Mouse (Mus musculus): Measurements from ENCODE around the gene Ermap. TPM values are rescaled to one million over a fixed set of nuclear protein-coding genes. Genes with fewer than 3 reads are reported as not detected.

Ermap gene
- polyA plus RNA-seq, 1 experiment = 173 TPM

DNA sequence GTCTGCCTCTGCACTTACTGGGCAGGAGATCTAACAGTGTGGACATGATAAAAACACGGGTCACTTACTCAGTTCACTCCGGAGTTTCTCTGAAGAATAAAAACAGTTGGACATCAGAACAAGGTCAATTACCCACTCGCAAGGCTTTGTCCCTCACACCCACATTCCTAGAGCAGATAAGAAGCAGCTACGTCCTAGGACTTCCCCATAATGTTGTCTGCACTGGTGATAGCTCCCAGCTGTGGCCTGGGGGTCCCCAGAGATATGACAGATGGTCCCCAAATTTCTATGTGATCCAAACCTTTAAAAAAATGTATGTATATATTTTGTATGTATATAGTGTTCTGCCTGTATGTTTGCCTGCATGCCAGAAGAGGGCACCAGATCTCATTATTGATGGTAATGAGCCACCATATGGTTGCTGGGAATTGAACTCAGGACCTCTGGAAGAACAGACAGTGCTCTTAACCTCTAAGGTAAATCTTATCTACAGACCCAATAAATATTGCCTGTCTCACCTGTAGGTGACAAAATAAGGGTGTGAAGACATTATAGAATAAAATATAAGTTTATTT is 9.6 kb downstream of the Ermap start:
- Histone ChIP-seq H3K27ac (ENCODE audit: control insufficient read depth, insufficient read depth, low read depth, low read length, poor library complexity) (no peak overlapping the region), H3K4me3 (replicated peaks; ENCODE audit: control insufficient read depth, low read depth, low read length) (no peak overlapping the region), H3K4me1 (ENCODE audit: control insufficient read depth, insufficient read depth, low read length) (no peaks in the 10 kb centered on the region; the same call in none of the 2 replicates)
- no peak for TF ChIP-seq POLR2A (IDR thresholded peaks at IDR 0.05; ENCODE audit: borderline replicate concordance, control insufficient read depth, low read depth, low read length)
- 67% methylated on average over 4 of the region's 4 CpGs for WGBS

DNA sequence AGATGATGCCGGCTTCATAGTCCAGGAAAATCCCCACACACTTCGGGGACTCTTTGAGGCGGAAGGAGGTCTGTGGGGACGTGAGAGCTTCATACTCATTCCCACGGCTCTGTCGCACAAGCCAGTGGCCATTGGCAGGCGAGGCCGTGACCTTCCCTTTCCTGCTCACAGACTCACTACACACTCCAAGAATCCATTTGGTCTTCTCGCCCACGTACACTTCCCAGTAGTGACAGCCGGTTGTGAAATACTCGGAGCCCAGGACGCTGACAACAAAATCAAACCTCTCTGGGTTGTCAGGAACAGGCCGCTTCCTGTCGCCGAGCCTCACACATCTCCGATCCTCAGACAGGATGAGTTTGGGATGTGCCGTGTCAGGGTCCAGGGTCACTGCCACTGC is 11.5 kb downstream of the Ermap start:
- TF ChIP-seq POLR2A (IDR thresholded peaks at IDR 0.05; ENCODE audit: borderline replicate concordance, control insufficient read depth, low read depth, low read length) (no peak), CTCF (IDR thresholded peaks at IDR 0.05; ENCODE audit: control insufficient read depth, insufficient read depth, low read length) (no peak)
- H3K4me1 ChIP-seq (ENCODE audit: control insufficient read depth, insufficient read depth, low read length) = no peaks in the 10 kb centered on the region; the same call in none of the 2 replicates
- H3K27ac ChIP-seq (ENCODE audit: control insufficient read depth, insufficient read depth, low read depth, low read length, poor library complexity) = no peak overlapping the region
- H3K4me3 ChIP-seq (replicated peaks; ENCODE audit: control insufficient read depth, low read depth, low read length) = no peak overlapping the region
- WGBS = 82% methylated on average over 18 of the region's 18 CpGs

DNA sequence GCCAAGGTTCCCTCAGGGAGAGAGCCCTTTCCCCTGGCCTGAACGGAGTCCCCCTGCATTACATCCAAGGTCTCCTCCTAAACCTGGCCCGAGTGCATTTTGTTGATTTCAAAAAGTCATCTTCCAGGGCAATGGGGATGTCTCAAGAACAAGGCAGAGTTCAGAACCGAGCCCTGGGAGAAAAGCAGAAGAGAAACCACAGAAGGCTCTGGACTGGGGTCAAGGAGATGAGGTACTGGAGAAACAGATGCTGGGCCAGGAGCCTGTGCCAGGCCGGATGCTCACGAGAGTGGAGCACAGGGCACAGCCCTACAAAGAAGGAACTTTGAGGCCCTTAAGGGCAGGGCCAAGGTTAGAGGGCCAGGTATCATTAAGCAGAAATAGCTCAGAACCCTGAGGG is 12.1 kb downstream of the Ermap start:
- no peak overlapping the region for H3K27ac ChIP-seq (ENCODE audit: control insufficient read depth, insufficient read depth, low read depth, low read length, poor library complexity)
- whole genome bisulfite sequencing = 60% methylated on average over 5 of the region's 5 CpGs
- H3K4me1 ChIP-seq (ENCODE audit: control insufficient read depth, insufficient read depth, low read length) = peaks cover 1% of the 10 kb centered on the region
- no peak overlapping the region for H3K4me3 ChIP-seq (replicated peaks; ENCODE audit: control insufficient read depth, low read depth, low read length)
- TF ChIP-seq CTCF (IDR thresholded peaks at IDR 0.05; ENCODE audit: control insufficient read depth, insufficient read depth, low read length) = no peak
- TF ChIP-seq POLR2A (IDR thresholded peaks at IDR 0.05; ENCODE audit: borderline replicate concordance, control insufficient read depth, low read depth, low read length) = no peak

DNA sequence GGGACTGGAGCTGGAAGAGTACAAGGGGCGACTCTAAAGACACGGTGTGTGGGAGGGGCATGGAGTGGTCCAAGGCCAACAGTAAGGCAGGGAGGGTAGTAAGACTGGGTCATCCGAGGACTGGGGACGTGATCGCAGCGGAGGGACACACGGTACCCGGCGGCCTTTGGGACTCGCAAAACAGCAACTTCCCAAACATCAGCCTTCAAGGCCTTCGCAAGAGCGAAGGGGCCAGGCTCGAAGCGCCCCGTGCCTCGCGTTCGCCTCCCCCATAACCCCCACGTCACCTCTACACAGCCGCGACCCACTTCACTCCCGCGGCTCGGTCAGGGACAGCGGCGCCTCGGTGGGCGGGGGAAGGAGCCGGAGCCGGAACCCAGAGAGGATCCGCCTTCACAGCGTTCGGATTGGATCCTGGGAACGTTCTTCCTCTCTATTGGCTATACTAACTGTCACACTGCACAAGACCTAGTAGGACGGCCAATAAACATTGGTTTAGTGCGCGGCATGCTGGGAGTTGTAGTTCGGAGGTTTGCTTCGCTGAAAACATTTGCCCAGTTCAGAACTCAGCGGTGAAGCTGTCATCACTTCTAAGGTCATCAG is 15.9 kb downstream of the Ermap start, which contains the start of gene Zfp691:
Zfp691 (minus strand) TSS at position 345 of the 603 bp plus-strand sequence.
- TF ChIP-seq CTCF (IDR thresholded peaks at IDR 0.05; ENCODE audit: control insufficient read depth, insufficient read depth, low read length) (no peak), POLR2A (IDR thresholded peaks at IDR 0.05; ENCODE audit: borderline replicate concordance, control insufficient read depth, low read depth, low read length) (peak; percentile 85; the same call in 1 of the 2 replicates)
- peaks cover 1% of the 10 kb centered on the region for H3K4me1 ChIP-seq (ENCODE audit: control insufficient read depth, insufficient read depth, low read length)
- H3K4me3 ChIP-seq (replicated peaks; ENCODE audit: control insufficient read depth, low read depth, low read length) = peak within 1 kb of the TSS; percentile 98
- H3K27ac ChIP-seq (ENCODE audit: control insufficient read depth, insufficient read depth, low read depth, low read length, poor library complexity) = peak within 1 kb of the TSS; percentile 28; the same call in 1 of the 2 replicates
- under 1% methylated on average over 40 of the region's 40 CpGs for WGBS

DNA sequence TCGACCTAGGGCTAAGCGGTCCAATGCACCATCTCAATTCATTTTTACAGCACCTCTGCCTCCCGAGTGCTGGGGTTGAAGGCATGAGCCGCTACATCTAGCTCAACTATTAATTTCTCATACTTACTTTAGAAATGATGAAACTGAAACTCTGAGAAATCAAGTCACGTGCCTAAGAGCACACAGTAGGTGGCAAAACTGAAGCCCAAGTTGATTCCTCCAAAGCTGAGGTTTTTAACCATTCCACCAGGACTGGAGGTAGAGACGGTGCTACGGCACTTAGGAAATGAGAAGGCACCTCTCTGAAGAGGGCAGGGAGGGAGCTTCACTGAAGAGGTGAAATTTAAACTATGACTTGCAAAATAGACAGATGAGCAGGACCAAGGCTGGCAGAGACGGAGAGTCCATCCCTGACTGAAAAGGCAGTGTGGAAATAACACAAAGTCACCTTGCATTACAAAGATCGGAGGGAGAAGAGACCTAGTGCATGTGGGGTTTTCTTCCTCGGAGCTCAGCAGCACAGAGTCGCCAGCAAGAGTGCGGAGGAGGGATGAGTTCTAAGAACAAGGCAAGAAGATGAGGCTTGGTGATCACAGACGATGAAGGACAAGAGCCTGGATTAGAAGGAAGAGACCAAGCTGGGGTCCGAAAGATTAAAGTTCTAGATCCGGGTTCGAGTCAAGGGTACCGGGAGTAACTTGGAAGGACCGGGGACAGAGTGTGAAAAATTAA is 16.7 kb downstream of the Ermap start:
- TF ChIP-seq POLR2A (IDR thresholded peaks at IDR 0.05; ENCODE audit: borderline replicate concordance, control insufficient read depth, low read depth, low read length) = no peak
- no peak for TF ChIP-seq CTCF (IDR thresholded peaks at IDR 0.05; ENCODE audit: control insufficient read depth, insufficient read depth, low read length)
- peak overlapping the region; percentile 98 for H3K4me3 ChIP-seq (replicated peaks; ENCODE audit: control insufficient read depth, low read depth, low read length)
- 0 out of 2 replicates have a peak overlapping the region, but pooled peaks have one; percentile 28 for H3K27ac ChIP-seq (ENCODE audit: control insufficient read depth, insufficient read depth, low read depth, low read length, poor library complexity)
- whole genome bisulfite sequencing = 19% methylated on average over 18 of the region's 18 CpGs
- peaks cover 1% of the 10 kb centered on the region; the same call in 1 of the 2 replicates for H3K4me1 ChIP-seq (ENCODE audit: control insufficient read depth, insufficient read depth, low read length)

DNA sequence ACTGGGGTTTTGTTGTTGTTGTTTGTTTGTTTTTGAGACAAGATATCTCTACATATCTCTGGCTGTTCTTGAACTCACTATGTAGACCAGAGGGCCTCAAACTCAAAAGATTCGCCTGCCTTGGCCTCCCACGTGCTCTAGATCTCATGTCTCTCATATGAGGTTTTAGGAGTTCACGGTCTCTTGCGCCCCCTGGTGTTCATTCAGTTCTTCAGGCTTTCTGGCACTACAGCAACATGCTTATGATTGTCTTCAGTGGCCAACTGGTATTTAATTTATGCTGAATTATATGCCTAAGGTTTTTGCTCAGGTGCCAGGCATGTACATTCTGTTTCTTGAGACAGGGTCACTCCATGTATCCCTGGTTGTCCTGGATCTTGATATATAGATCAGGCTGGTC is 22.1 kb downstream of the Ermap start:
- TF ChIP-seq CTCF (IDR thresholded peaks at IDR 0.05; ENCODE audit: control insufficient read depth, insufficient read depth, low read length) (peak; percentile 67), POLR2A (IDR thresholded peaks at IDR 0.05; ENCODE audit: borderline replicate concordance, control insufficient read depth, low read depth, low read length) (no peak)
- H3K4me3 ChIP-seq (replicated peaks; ENCODE audit: control insufficient read depth, low read depth, low read length) = no peak overlapping the region
- no peak overlapping the region for H3K27ac ChIP-seq (ENCODE audit: control insufficient read depth, insufficient read depth, low read depth, low read length, poor library complexity)
- H3K4me1 ChIP-seq (ENCODE audit: control insufficient read depth, insufficient read depth, low read length) = no peaks in the 10 kb centered on the region
- WGBS = 2% methylated on average over 4 of the region's 4 CpGs

DNA sequence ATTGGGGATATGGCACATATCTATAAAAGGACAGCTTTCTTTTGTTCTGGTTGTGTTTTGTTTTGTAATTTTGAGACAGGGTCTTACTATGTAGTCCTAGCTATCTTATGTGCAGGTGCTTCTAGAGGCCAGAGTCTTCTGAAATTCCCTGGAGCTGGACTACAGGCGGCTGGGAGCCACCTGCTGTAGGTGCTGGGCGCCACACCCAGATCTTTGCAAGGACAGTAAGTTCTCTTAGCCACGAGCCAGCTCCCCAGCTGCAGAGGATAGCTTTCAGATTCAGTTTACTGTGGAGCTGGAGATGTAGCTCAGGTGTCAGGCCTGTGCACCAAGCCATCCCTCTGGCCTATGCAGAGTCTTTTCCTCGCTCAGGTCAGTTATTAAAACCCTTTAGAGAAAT is 22.7 kb downstream of the Ermap start:
- WGBS = 76% methylated on average over 4 of the region's 4 CpGs
- Histone ChIP-seq H3K27ac (ENCODE audit: control insufficient read depth, insufficient read depth, low read depth, low read length, poor library complexity) (no peak overlapping the region), H3K4me3 (replicated peaks; ENCODE audit: control insufficient read depth, low read depth, low read length) (no peak overlapping the region), H3K4me1 (ENCODE audit: control insufficient read depth, insufficient read depth, low read length) (no peaks in the 10 kb centered on the region)
- TF ChIP-seq POLR2A (IDR thresholded peaks at IDR 0.05; ENCODE audit: borderline replicate concordance, control insufficient read depth, low read depth, low read length) (no peak), CTCF (IDR thresholded peaks at IDR 0.05; ENCODE audit: control insufficient read depth, insufficient read depth, low read length) (no peak)

DNA sequence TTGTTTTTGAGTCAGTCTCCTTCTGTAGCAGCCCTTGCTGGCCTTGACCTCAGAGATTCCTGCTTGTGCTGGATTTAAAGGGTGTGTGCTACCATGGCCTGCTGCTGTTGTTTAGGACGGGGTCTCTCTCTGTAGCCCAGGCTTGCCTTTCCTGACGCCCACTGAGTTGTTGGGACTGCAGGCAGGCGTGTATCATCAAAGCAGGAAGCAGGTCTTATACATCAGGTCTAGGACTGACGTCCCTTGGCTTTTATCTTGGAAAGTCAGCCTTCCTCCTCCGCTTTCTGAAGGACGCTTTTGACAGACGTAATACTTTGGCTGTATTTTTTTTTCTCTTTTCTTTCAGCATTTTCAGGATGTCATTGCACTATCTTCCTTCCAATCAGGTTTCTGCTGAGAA is 23.9 kb downstream of the Ermap start:
- Histone ChIP-seq H3K27ac (ENCODE audit: control insufficient read depth, insufficient read depth, low read depth, low read length, poor library complexity) (no peak overlapping the region), H3K4me3 (replicated peaks; ENCODE audit: control insufficient read depth, low read depth, low read length) (no peak overlapping the region), H3K4me1 (ENCODE audit: control insufficient read depth, insufficient read depth, low read length) (no peaks in the 10 kb centered on the region)
- 56% methylated on average over 7 of the region's 7 CpGs for WGBS
- TF ChIP-seq CTCF (IDR thresholded peaks at IDR 0.05; ENCODE audit: control insufficient read depth, insufficient read depth, low read length) = no peak
- no peak for TF ChIP-seq POLR2A (IDR thresholded peaks at IDR 0.05; ENCODE audit: borderline replicate concordance, control insufficient read depth, low read depth, low read length)
